Comparison of ENCODE assay signal across 20 mouse cellular contexts in genomic region chr3:9505692-9506211, GRCm38 (mm10).
DNase-seq lines count a peak whose midpoint lies in the region; ATAC-seq and TF ChIP-seq lines count a peak whose summit lies in the region.
"Had no signal": no experiment of that assay in that cellular context is flagged by ENCODE, and none has a peak within 500 bp of the region (broad histone marks: within the 10 kb centered on the region; RNA-seq: fewer than 3 reads in every experiment).

No protein-coding gene starts in this region.

- H3K27ac ChIP-seq in heart, postnatal 0 days (ENCODE audit: low read depth), result 0 out of 2 replicates have a peak overlapping the region, but pooled peaks have one; percentile 2
- no peak overlapping the region for H3K27ac ChIP-seq in lung, postnatal 0 days (ENCODE audit: low read length)
- no peak overlapping the region for H3K27ac ChIP-seq in kidney, embryonic 16.5 days (ENCODE audit: low read length)
- H3K27ac ChIP-seq: embryonic facial prominence, embryonic 10.5 days; forebrain, embryonic 13.5 days; limb, embryonic 15.5 days; liver, embryonic 15.5 days; stomach, embryonic 15.5 days had no signal

- 0 out of 2 replicates have a peak, but pooled peaks have one; percentile 17 for ATAC-seq in heart, postnatal 0 days (ENCODE audit: insufficient read depth, low read depth)
- ATAC-seq in lung, postnatal 0 days, result peak; percentile 32
- ATAC-seq in common myeloid progenitor, adult 5-6 weeks (replicated peaks; ENCODE audit: low read depth, poor library complexity, severe bottlenecking), result peak; percentile 48; the same call in 1 of the 2 replicates
- peak; percentile 42 to 66 for ATAC-seq in hematopoietic stem cell, adult 5-6 weeks (replicated peaks in 1 of 2; ENCODE audit: insufficient read depth in 1 of 2, low FRiP score in 2 of 2, low TSS enrichment in 1 of 2, low read depth in 1 of 2, poor library complexity in 2 of 2, severe bottlenecking in 2 of 2)
- no peak for ATAC-seq in kidney, embryonic 16.5 days (ENCODE audit: low FRiP score, low TSS enrichment)
- ATAC-seq: forebrain, embryonic 13.5 days; midbrain, embryonic 16.5 days had no signal

- H3K27me3 ChIP-seq in heart, postnatal 0 days (ENCODE audit: control insufficient read depth, insufficient read depth, low read length), result no peaks in the 10 kb centered on the region
- H3K27me3 ChIP-seq in lung, postnatal 0 days (replicated peaks; ENCODE audit: insufficient read depth, low read length), result no peaks in the 10 kb centered on the region
- no peaks in the 10 kb centered on the region for H3K27me3 ChIP-seq in kidney, embryonic 16.5 days (ENCODE audit: insufficient read depth, low read length)
- H3K27me3 ChIP-seq: limb, embryonic 15.5 days; liver, embryonic 15.5 days; stomach, embryonic 15.5 days had no signal

- H3K36me3 ChIP-seq in heart, postnatal 0 days (replicated peaks; ENCODE audit: control insufficient read depth, insufficient read depth, low read length), result no peaks in the 10 kb centered on the region
- no peaks in the 10 kb centered on the region for H3K36me3 ChIP-seq in lung, postnatal 0 days (ENCODE audit: insufficient read depth, low read length)
- H3K36me3 ChIP-seq in kidney, embryonic 16.5 days (ENCODE audit: insufficient read depth, low read length), result no peaks in the 10 kb centered on the region
- H3K36me3 ChIP-seq: embryonic facial prominence, embryonic 10.5 days; limb, embryonic 15.5 days; liver, embryonic 15.5 days; stomach, embryonic 15.5 days had no signal

- no peak for TF ChIP-seq CTCF in heart, postnatal 0 days (IDR thresholded peaks at IDR 0.05; ENCODE audit: low read depth)
- TF ChIP-seq CTCF in lung, postnatal 0 days (IDR thresholded peaks at IDR 0.05), result no peak

- no peak for TF ChIP-seq EP300 in heart, postnatal 0 days (IDR thresholded peaks at IDR 0.05; ENCODE audit: low read depth)
- no peak for TF ChIP-seq EP300 in lung, postnatal 0 days (IDR thresholded peaks at IDR 0.05)

- H3K4me2 ChIP-seq in heart, postnatal 0 days (ENCODE audit: low read depth, low read length), result no peak overlapping the region
- H3K4me2 ChIP-seq in lung, postnatal 0 days (replicated peaks; ENCODE audit: low read depth, low read length), result no peak overlapping the region
- no peak overlapping the region for H3K4me2 ChIP-seq in kidney, embryonic 16.5 days (replicated peaks; ENCODE audit: low read depth, low read length)
- H3K4me2 ChIP-seq: forebrain, embryonic 13.5 days; limb, embryonic 15.5 days; liver, embryonic 15.5 days; stomach, embryonic 15.5 days had no signal

- DNase-seq in heart, postnatal 0 days (ENCODE audit: low spot score), result no peak
- no peak for DNase-seq in heart, adult 8-10 months (ENCODE audit: low spot score)
- DNase-seq in lung, postnatal 0 days (ENCODE audit: low spot score), result no peak
- DNase-seq in lung, postnatal 14 days, result no peak
- DNase-seq: adrenal gland, postnatal 10 days; gastrocnemius, postnatal 10 days; heart, postnatal 14 days; kidney, adult 18-20 months; kidney, postnatal 14 days; right cerebral cortex, postnatal 25 days; thymus, postnatal 25 days had no signal

- H3K9me3 ChIP-seq in heart, postnatal 0 days (replicated peaks; ENCODE audit: control insufficient read depth, low read length), result no peaks in the 10 kb centered on the region
- no peaks in the 10 kb centered on the region for H3K9me3 ChIP-seq in lung, postnatal 0 days (ENCODE audit: low read length)
- no peaks in the 10 kb centered on the region for H3K9me3 ChIP-seq in kidney, embryonic 16.5 days (ENCODE audit: low read length)
- H3K9me3 ChIP-seq: embryonic facial prominence, embryonic 10.5 days; forebrain, embryonic 13.5 days; limb, embryonic 15.5 days; liver, embryonic 15.5 days; stomach, embryonic 15.5 days had no signal

- H3K4me1 ChIP-seq in heart, postnatal 0 days (ENCODE audit: control insufficient read depth, insufficient read depth), result peaks cover 15% of the 10 kb centered on the region
- peaks cover 5% of the 10 kb centered on the region; the same call in 1 of the 2 replicates for H3K4me1 ChIP-seq in lung, postnatal 0 days (ENCODE audit: insufficient read depth, low read depth, low read length)
- peaks cover 10% of the 10 kb centered on the region for H3K4me1 ChIP-seq in kidney, embryonic 16.5 days (ENCODE audit: insufficient read depth, low read length)

- no peak overlapping the region for H3K4me3 ChIP-seq in heart, postnatal 0 days (ENCODE audit: low read depth, low read length)
- no peak overlapping the region for H3K4me3 ChIP-seq in lung, postnatal 0 days (ENCODE audit: low read depth, low read length)
- no peak overlapping the region for H3K4me3 ChIP-seq in kidney, embryonic 16.5 days (ENCODE audit: low read length)
- H3K4me3 ChIP-seq: embryonic facial prominence, embryonic 10.5 days; forebrain, embryonic 13.5 days; limb, embryonic 15.5 days; liver, embryonic 15.5 days; stomach, embryonic 15.5 days had no signal

- 56% methylated on average over 6 of the region's 6 CpGs for WGBS in heart, postnatal 0 days
- WGBS in lung, postnatal 0 days, result 48% methylated on average over 6 of the region's 6 CpGs
- 61% methylated on average over 6 of the region's 6 CpGs for WGBS in kidney, embryonic 16.5 days

- no peak overlapping the region for H3K9ac ChIP-seq in heart, postnatal 0 days (replicated peaks; ENCODE audit: low read depth, low read length)
- no peak overlapping the region for H3K9ac ChIP-seq in lung, postnatal 0 days (replicated peaks; ENCODE audit: low read depth)
- H3K9ac ChIP-seq in kidney, embryonic 16.5 days (replicated peaks; ENCODE audit: low read length), result no peak overlapping the region
- H3K9ac ChIP-seq: forebrain, embryonic 13.5 days; limb, embryonic 15.5 days; liver, embryonic 15.5 days; stomach, embryonic 15.5 days had no signal
